Mouse (Mus musculus) liver, postnatal 0 days (tissue): ENCODE data around the gene Ntm. TPM values are rescaled to one million over a fixed set of nuclear protein-coding genes. Genes with fewer than 3 reads are reported as not detected.

Source experiments
- ATAC-seq: fragments of 200-750 bp; cut with Nextera tagmentation; 2 replicates; pipeline ENCODE4 v1.8.0; 2017; ENCODE audit warnings: mild to moderate bottlenecking, moderate library complexity
- DNase-seq: peaks from one replicate; pipeline ENCODE4 v3.0.0-alpha.2; 2016
- H3K27ac ChIP-seq: fragments of 300-500 bp; sonication (generic); 2 replicates; pipeline ENCODE4 v1.5.1; 2014; ENCODE audit warnings: antibody characterized with exemption, moderate library complexity, mild to moderate bottlenecking, low read depth
- H3K27me3 ChIP-seq: fragments of 300-500 bp; sonication (generic); 2 replicates; pipeline ENCODE4 v1.6.1; 2014; ENCODE audit warnings: low read length, control low read depth, mixed read lengths; ENCODE audit not compliant: insufficient read depth
- H3K36me3 ChIP-seq: fragments of 300-500 bp; sonication (generic); replicated peaks from 2 replicates; pipeline ENCODE4 v1.6.1; 2014; ENCODE audit warnings: mild to moderate bottlenecking, control low read depth, low read length, moderate library complexity, mixed read lengths; ENCODE audit not compliant: insufficient read depth
- H3K4me1 ChIP-seq: fragments of 300-500 bp; sonication (generic); 2 replicates; pipeline ENCODE4 v1.6.1; 2014; ENCODE audit warnings: antibody characterized with exemption, mild to moderate bottlenecking, control low read depth; ENCODE audit not compliant: insufficient read depth
- H3K4me2 ChIP-seq: fragments of 300-500 bp; sonication (generic); 2 replicates; pipeline ENCODE4 v1.6.1; 2014; ENCODE audit warnings: low read depth, mild to moderate bottlenecking, low read length, moderate library complexity, mixed read lengths
- H3K4me3 ChIP-seq: fragments of 300-500 bp; sonication (generic); 2 replicates; pipeline ENCODE4 v1.5.1; 2014; ENCODE audit warnings: low read depth, low read length
- H3K9ac ChIP-seq: fragments of 300-500 bp; sonication (generic); replicated peaks from 2 replicates; pipeline ENCODE4 v1.6.1; 2014; ENCODE audit warnings: mild to moderate bottlenecking, moderate library complexity
- H3K9me3 ChIP-seq: fragments of 300-500 bp; sonication (generic); 2 replicates; pipeline ENCODE4 v1.6.1; 2016; ENCODE audit warnings: mild to moderate bottlenecking, control low read depth, low read length, mixed read lengths
- CTCF ChIP-seq: sonication (generic); IDR thresholded peaks from 2 replicates; pipeline ENCODE4 v1.5.1; 2016; ENCODE audit warnings: antibody characterized with exemption, low read depth
- EP300 ChIP-seq: IDR thresholded peaks from 2 replicates; pipeline ENCODE4 v1.6.1; 2016; ENCODE audit warnings: antibody characterized with exemption, low read depth, mild to moderate bottlenecking
- WGBS: fragments of 180-500 bp; shearing (Covaris S2); extraction: QIAGEN DNeasy Blood & Tissue Kit; methylation state at CpG from one replicate; pipeline ENCODE4 v1.1.7; 2014; ENCODE audit not compliant: insufficient replicate concordance; 5-methylcytosine and 5-hydroxymethylcytosine counted together
- polyA plus RNA-seq: library from polyadenylated mRNA; unstranded; fragments of >200 nt; fragmentation: Nextera tagmentation; extraction: Ambion mirVana; gene quantifications from 2 replicates; pipeline ENCODE4 v1.2.1, GENCODE M21; 2015

Ntm gene
- polyA plus RNA-seq, 1 experiment from 2014 or later: 1.00 TPM

- H3K9ac ChIP-seq: no peak overlapping the region
- H3K4me3 ChIP-seq: no peak overlapping the region
- no peak for TF ChIP-seq EP300
- peak; percentile 78 for TF ChIP-seq CTCF
- DNase-seq (peak; percentile 38), ATAC-seq (no peak)
- H3K4me1 ChIP-seq: no peaks in the 10 kb centered on the region
- no peak overlapping the region for H3K27ac ChIP-seq
- WGBS: 44% methylated on average over 8 of the region's 8 CpGs
- peaks cover 39% of the 10 kb centered on the region for H3K27me3 ChIP-seq
- H3K4me2 ChIP-seq: no peak overlapping the region
- H3K9me3 ChIP-seq: no peaks in the 10 kb centered on the region
- no peaks in the 10 kb centered on the region for H3K36me3 ChIP-seq
Measured at GRCm38 (mm10) chr9:29409216-29409907, 553.6 kb downstream of the Ntm start.

- ATAC-seq (no peak), DNase-seq (peak; percentile 54)
- peaks cover 25% of the 10 kb centered on the region for H3K27me3 ChIP-seq
- H3K9ac ChIP-seq: no peak overlapping the region
- no peak overlapping the region for H3K4me2 ChIP-seq
- no peak for TF ChIP-seq EP300
- peak; percentile 65 for TF ChIP-seq CTCF
- H3K4me3 ChIP-seq: no peak overlapping the region
- no peak overlapping the region for H3K27ac ChIP-seq
- H3K9me3 ChIP-seq: no peaks in the 10 kb centered on the region
- H3K36me3 ChIP-seq: no peaks in the 10 kb centered on the region
- no peaks in the 10 kb centered on the region for H3K4me1 ChIP-seq
Measured at GRCm38 (mm10) chr9:29407954-29408353, 555.0 kb downstream of the Ntm start.

GRCm38 (mm10) chr9:29406973-29407372, 556.0 kb downstream of the Ntm start:
- TF ChIP-seq EP300 (no peak), CTCF (no peak)
- no peaks in the 10 kb centered on the region for H3K9me3 ChIP-seq
- no peak overlapping the region for H3K4me3 ChIP-seq
- 62% methylated on average over 2 of the region's 2 CpGs for WGBS
- H3K4me2 ChIP-seq: no peak overlapping the region
- H3K4me1 ChIP-seq: no peaks in the 10 kb centered on the region
- no peak overlapping the region for H3K27ac ChIP-seq
- H3K27me3 ChIP-seq: peaks cover 15% of the 10 kb centered on the region
- no peaks in the 10 kb centered on the region for H3K36me3 ChIP-seq
- DNase-seq (no peak), ATAC-seq (no peak)
- H3K9ac ChIP-seq: no peak overlapping the region

- peaks cover 7% of the 10 kb centered on the region for H3K27me3 ChIP-seq
- H3K9ac ChIP-seq: no peak overlapping the region
- no peaks in the 10 kb centered on the region for H3K36me3 ChIP-seq
- no peak overlapping the region for H3K27ac ChIP-seq
- TF ChIP-seq CTCF (no peak), EP300 (no peak)
- 69% methylated on average over 1 of the region's 1 CpGs for WGBS
- ATAC-seq: no peak
- H3K4me2 ChIP-seq: no peak overlapping the region
- DNase-seq: no peak
- H3K4me1 ChIP-seq: no peaks in the 10 kb centered on the region
- H3K9me3 ChIP-seq: no peaks in the 10 kb centered on the region
- no peak overlapping the region for H3K4me3 ChIP-seq
Measured at GRCm38 (mm10) chr9:29406046-29406445, 556.9 kb downstream of the Ntm start.

- Histone ChIP-seq H3K27me3 (no peaks in the 10 kb centered on the region), H3K27ac (no peak overlapping the region), H3K36me3 (no peaks in the 10 kb centered on the region), H3K4me2 (no peak overlapping the region), H3K4me1 (no peaks in the 10 kb centered on the region), H3K9ac (no peak overlapping the region), H3K9me3 (no peaks in the 10 kb centered on the region), H3K4me3 (no peak overlapping the region)
- TF ChIP-seq CTCF: no peak
- TF ChIP-seq EP300: no peak
- ATAC-seq: no peak
- WGBS: 68% methylated on average over 8 of the region's 8 CpGs
- no peak for DNase-seq
Measured at GRCm38 (mm10) chr9:29400151-29400550, 562.8 kb downstream of the Ntm start.

GRCm38 (mm10) chr9:29396101-29396500, 566.8 kb downstream of the Ntm start:
- 67% methylated on average over 5 of the region's 5 CpGs for WGBS
- ATAC-seq: no peak

More at GRCm38 (mm10) chr9:29396101-29396500, 566.8 kb downstream of the Ntm start:
- H3K27me3 ChIP-seq: no peaks in the 10 kb centered on the region
- no peak overlapping the region for H3K9ac ChIP-seq
- no peak overlapping the region for H3K27ac ChIP-seq
- H3K4me3 ChIP-seq: no peak overlapping the region
- H3K4me2 ChIP-seq: no peak overlapping the region
- no peaks in the 10 kb centered on the region for H3K36me3 ChIP-seq
- no peaks in the 10 kb centered on the region for H3K9me3 ChIP-seq
- TF ChIP-seq CTCF: no peak
- TF ChIP-seq EP300: no peak
- no peak for DNase-seq
- no peaks in the 10 kb centered on the region for H3K4me1 ChIP-seq
